Mouse (Mus musculus) thymus, adult 18-20 months (tissue): ENCODE measurements around the gene Itgb2l.
A peak's percentile ranks its signal among the peaks of the same experiment; 100 is the strongest.
"Not testable (repeated sequence)": the region's sequence is repeated elsewhere in the genome, so short reads cannot be mapped to it uniquely, and the experiment has no call there.

Source experiments
- DNase-seq, 2 experiments: peaks; one replicate each; pipeline ENCODE4 v3.0.0; 2022; ENCODE audit warnings: mixed read lengths in 2 of 2

Gene Itgb2l

DNA sequence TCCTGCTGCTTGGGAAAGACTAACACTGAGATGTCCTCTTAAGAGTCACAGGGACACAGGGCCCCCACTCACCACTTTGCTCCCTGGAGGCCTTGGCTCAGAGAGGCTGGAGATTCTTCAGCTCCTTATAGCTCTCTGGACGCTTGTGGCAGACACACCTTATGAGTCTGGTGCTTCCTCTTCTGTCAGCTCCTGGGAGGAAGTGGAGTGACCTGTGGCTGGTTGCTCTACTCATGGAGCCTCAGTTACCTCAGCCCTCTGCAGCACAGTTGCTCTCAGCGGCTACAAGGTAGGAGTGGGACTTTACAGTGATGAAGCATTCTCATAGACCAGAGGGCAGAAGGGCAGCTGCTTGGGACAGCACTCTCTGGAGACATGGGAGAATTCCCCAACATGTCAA is at the start of gene Itgb2l:
Itgb2l (minus strand) TSS at position 152 of the 400 bp plus-strand sequence.
- no peak for DNase-seq

DNA sequence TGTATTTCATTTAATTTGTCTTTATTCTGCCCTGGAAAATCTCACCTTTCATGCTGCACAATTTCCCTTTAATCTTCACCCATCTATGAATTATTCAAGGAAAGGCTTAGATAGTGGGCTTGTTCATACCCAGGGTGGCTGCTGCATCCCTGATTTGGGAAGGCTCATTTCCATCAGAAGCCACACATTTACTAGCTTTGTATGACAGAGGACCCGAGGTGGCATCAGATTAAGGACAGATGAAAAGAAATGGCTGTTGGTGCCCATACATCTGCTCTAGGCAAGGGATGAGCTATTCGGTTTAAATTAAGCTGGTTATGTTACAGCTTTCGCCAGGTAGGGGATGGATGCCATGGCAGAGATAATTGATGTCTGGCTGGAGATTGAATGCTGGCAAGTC is 48.1 kb upstream of the Itgb2l start:
- DNase-seq = no peak

DNA sequence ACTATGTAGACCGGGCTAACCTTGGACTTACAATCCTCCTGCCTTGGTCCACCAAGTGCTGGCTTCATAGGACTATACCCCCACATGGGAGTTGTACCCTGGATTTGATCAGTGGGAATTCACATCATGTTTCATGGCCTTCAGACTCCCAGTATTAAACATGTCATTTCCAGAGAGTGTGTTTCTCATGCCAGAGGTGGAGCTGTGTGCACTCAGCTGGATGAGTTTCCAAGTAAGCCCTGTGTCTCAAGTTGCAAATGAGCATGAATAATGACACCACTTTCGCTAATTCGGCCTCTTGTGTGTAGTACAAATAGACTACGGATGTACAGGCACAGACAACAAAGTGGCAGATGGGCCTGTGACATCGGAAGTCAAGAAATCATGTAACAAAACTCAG is 44.6 kb upstream of the Itgb2l start:
- no peak for DNase-seq

DNA sequence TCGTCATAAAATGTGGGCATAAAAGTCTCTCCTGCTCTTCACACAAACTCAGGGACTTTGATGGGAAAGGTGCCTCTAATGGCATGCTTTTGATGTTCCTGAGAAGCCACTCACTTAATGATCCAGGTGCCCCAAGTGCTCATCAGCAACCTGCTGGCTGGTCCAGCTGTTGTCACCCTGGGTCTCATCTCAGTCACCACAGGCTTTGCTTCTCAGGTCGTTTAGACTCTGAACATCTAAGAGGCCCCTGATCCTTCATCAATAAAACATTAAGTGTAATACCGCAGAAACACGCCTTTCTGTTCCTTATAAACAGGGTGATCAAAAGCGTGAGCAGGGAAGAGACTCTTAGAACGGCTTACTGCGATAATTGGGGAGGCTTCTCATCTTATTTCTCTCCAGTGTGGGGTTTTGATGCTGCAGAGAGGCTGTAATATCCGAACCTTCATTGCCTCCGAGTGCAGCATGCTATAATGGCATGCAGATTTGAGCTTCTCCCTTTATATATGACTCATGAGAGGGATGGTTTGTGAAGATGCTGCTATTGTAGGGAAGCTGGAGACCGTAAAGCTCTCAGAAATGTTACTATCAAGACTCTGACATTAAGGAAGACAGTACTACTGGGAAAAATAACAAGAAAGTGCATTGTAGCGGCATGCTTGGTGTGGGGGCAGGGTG is 43.7 kb upstream of the Itgb2l start:
- no peak for DNase-seq

DNA sequence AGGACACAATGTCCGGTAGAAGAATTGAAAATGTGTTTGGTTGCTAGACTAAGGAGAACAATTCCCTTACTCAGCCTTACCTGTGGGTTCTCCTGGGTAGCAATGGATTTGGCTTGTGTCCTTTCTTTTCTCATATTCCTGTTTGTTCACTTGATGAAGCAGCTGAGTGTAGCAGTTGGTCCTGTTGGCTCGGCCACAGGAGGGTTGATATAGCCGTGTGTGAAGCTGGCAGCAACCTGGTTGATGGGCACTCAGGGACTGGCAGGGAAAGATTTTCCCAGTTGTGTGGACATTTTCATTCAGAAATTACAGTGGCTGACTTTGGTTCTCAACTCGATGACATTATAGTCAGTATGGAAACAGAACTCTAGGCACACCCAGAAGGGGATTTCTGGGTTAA is 38.4 kb upstream of the Itgb2l start:
- no peak for DNase-seq

DNA sequence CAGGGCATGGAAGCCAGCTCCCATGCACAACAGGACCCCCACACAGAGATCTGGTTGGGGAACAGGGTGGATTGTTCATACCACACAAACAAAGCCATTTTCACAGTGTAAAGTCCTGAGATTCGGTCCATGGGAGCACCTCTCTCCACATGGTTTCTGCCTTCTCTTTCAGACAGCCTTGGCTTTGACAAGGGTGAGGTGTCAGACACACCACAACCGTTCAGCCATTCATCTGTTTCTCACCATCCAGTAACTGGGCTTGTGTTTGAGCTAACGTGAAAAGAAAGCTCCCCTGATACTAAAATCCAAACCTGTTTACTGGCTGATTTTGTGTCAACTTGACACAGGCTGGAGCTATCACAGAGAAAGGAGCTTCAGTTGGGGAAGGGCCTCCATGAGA is 30.8 kb upstream of the Itgb2l start:
- DNase-seq = no peak

DNA sequence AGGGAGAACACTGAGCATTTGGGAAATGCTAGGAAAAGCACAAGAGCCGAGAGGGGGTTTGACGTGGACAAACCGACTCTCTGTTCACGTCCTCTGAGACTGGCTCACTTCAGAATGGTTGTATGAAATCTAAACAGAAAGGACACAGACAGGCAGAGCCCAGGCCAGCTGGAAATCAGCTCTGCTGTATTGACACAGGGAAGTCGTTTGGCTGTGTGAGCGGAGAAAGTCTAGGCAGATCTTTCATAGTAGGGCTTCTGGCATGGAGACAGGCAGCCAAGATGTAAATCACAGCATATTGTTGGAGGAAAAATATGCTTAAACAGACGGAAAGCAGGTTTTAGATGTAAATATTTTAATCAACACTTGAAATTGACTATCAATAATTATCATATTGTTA is 29.4 kb upstream of the Itgb2l start:
- DNase-seq = no peak

DNA sequence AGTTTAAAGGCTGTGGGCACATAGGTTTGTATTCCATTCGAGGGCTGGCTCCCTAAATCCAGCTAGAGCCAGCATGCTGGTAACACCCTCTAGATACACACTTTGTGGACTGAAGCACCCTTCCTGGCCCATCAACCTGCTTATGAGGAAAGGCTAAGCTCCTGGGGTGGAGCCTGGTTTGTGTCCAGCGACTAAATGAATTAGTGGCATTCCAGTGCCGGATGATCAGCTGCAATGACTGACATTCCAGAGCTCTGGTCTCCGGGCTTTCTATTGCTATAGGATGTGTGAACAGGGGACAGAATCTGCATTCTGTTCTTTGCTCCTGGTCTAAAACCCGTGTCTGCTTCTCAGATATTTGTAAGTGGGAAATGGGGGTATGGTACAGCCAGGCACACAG is 28.9 kb upstream of the Itgb2l start:
- DNase-seq = no peak

DNA sequence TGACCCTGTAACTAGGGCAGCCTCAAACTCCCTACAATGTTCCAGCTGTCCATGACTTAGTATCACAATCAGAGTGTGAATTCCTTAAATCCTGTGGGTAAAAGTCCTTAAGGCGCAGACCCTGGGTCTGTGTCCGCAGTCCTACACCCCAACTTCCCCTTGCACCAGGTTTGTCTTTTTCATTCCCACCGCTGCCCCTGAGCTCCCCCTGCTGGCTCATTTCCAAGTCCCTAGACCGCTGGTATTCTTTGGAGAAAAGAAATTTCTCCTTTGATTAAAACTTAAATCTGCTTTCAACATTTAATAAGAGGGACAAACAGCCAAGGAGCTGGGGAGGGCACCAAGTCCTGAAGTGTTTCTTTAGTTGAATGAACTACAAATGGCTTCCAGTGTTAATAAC is 26.2 kb upstream of the Itgb2l start:
- DNase-seq = no peak

DNA sequence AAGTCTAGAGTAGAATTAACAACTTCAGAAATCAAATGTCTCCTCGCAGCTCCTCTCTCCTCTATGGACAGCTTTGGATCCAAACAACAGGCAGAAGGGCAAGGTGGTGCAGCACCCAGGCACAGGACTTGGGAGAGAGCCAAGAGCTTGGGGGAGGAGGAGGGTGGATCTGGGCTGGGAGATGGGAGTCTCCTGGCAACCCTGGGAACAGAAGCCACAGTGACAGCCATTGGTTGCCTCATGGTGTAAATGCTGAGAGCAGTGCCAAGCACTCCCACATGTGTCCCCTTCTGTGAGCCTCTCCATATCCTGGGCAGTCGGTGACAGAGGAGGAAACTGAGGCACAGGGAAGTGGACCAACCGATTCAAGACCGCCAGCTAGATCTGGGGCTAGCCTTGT is 25.3 kb upstream of the Itgb2l start:
- DNase-seq = no peak

DNA sequence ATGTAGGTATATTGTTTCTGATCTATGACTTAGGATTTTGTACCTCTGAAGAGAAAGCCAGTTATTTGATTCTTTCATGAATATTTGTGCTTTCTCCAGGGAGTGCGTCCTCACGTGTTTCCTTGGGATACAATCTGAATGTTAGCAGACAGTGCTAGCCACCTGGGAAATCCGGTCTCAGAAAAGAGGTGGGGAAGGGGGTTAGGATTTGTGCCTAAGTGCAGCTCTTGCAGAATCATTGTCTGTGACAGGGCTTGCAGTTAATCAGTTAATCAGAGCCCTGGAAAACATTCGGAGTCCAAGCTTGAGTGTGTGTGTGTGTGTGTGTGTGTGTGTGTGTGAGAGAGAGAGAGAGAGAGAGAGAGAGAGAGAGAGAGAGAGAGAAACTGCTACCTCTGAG is 24.6 kb upstream of the Itgb2l start:
- no peak for DNase-seq

DNA sequence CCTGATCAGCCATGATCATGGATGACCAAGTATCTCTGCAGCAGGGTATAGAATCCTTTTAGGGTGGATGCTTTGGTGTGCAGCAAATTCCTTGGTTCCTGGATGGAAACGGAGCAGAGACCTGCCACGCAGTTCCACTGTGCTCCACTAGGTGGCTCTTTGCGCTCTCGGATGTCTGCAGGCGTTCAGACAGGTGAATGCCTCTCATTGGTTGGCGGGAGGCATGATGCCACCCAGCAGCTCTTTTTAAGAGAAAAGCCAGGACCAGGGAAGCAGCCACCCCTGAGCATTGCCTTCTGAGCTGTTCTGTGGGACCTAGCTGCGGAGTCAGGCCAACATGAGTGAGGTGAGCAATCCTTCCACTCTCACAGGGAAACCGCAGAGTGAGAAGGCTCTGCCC is 24.0 kb upstream of the Itgb2l start, which contains the start of gene Pcp4:
Pcp4 (plus strand) TSS at position 162 of the 400 bp plus-strand sequence.
- DNase-seq = peak; percentile 11 to 18

DNA sequence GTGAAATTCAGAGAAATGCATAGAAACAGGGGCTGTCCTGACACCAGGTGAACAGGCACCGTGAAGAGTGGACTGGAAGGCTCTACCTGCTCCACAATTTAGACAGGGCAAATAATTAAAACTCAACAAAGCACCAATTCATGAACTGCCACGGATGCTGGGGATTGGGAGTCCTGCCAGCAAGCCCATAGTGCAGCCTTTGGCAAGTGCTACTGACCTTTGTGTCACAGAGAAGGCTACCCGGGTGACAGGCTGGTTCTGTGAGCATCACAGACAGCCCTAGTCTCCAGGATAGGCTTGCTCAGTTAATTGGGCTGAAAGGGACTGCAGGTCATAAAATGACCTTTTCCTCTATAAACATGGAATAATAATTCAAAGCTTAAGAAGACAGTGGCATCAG is 17.4 kb upstream of the Itgb2l start:
- DNase-seq = no peak

DNA sequence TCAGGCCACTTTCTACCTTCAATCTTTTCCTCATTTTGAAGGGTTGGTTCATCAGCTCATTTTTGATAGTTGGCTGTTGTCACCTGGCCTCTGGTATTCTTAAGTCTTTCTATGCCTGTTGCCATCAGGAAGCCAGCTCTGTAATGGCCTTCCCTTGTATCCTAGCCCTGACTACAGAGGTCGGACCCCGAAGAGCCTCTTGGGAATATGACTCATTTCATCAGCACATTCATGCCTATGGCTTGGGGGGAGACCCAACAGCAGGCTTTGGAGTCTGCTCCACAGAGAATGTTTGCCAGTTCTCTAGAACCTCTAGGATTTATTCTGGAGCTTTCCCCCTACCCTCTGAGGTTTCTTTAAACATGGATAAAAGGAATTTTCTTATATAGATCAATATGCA is 15.9 kb upstream of the Itgb2l start:
- DNase-seq = no peak

DNA sequence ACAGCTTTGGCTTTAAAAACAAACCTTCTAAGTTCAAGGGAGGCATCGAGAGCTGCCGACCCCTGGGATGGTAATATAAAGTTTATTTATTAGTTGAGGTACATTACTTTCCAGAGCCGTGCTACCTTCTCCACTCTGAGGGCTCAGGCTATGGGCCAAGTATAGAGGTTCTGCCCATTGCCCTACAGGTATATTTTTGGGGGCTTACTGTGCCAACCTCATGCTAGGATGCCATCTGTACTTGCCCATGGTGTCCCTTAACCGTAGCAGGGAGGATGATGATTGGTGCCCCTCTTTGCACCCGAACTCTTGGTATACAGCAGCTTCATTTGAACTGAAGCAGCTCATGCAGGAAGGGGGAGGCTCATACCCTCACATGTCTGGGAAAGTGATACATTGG is 14.2 kb upstream of the Itgb2l start:
- no peak for DNase-seq

DNA sequence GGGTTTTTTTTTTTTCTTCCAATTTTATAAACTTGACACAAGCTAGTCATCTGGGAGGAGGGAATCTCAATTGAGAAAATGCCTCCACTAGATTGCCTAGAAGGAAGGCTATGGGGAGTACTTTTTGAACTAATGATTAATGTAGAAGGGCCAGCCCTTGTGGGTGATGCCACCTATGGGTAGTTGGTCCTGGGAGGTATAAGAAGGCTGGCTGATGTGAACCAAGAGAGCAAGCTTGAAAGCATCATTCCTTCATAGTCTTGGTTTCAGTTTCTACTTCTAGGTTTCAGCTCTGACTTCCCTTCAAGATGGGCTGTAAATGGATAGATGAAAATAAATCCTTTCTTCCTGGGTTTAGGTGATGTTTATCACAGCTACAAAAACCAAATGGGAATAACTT is 10.7 kb upstream of the Itgb2l start:
- no peak for DNase-seq

DNA sequence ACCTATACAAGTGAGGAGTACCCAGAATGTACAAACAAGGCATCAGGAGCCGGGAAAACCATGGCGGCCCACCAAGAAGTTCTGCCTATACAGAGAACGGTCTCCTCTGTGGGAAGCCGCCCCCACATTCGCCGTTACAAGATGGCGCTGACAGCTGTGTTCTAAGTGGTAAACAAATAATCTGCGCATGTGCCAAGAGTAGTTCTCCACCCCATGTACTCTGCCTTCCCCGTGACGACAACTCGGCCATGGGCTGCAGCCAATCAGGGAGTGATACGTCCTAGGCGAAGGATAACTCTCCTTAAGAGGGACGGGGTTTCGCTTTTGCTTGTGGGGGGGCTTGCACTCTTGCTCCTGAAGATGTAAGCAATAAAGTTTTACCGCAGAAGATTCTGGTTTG is 7.5 kb upstream of the Itgb2l start:
- DNase-seq = not testable (repeated sequence)

DNA sequence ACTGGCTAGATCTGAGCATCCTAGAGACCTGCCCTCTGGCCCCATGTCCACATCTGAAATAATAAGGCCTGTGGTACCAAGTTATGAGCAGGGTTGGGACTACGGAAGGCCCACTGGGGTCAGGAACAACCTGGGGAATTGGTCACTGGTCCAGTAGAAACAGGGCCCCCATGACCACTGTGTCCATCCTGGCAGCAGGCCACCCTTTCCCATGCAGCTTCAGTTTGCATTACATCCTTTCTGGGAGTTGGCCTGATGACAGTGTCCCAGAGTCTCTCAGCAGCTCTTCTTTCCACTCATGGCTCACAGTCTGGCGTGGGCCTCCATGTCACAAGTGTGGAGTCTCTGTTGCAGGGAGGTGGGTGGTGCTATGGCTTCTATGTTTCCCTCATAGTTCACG is 1.6 kb downstream of the Itgb2l start:
- DNase-seq = no peak

DNA sequence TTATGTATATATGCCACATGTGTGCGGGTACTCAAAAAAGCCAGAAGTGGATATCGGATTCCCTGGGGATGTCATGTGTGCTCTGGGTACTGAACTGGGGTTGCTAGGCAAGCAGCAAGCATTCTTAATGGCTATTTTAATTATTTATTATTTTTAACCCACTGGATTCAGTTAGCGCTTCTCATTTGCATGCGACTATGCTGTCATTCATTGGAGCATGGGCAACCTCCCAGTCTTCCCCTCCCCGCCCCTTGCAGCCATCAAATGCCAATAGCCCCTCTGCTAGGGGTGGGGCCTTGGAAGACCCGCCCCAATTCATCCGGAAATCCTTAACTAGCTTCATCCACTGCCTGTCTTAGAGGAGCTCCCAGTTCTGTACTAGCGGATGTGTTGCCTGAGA is 2.5 kb downstream of the Itgb2l start:
- no peak for DNase-seq

DNA sequence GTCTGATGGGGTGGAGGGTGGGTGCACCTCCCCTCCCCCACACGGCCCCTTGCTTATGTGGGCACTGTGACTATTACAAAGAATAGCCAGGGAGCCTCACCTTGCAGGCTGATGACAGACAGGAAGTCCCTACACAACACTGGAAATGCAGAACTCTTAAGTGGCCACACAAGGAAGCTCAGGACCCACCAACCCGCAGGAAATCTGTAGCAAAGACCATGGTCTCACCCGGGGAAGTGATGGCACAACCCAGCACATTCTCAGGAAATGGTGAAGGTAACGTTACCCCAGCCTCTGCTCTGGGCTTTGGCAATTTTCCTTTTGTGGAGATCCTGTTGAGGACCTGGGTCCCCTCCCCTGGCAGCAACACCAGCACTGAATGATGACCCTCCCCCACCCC is 3.7 kb downstream of the Itgb2l start:
- DNase-seq = no peak

DNA sequence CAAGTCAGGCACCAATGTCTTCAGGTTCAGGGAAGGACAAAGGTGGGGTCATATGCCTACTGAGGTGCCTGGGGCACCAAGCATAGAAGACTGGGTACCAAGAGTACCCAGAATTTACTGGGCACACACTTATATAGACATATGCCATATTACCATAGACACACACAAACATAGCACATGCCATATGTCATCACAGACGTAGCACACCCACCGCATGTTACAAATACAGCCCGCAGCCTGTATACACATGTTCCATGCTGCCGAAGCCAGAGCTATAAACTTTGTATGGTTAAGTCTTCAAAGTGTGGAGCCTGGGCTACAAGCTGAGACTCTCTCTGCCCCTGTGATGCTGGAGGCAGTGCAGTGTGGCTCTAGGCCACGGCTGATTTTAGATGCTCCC is 4.5 kb downstream of the Itgb2l start:
- no peak for DNase-seq

DNA sequence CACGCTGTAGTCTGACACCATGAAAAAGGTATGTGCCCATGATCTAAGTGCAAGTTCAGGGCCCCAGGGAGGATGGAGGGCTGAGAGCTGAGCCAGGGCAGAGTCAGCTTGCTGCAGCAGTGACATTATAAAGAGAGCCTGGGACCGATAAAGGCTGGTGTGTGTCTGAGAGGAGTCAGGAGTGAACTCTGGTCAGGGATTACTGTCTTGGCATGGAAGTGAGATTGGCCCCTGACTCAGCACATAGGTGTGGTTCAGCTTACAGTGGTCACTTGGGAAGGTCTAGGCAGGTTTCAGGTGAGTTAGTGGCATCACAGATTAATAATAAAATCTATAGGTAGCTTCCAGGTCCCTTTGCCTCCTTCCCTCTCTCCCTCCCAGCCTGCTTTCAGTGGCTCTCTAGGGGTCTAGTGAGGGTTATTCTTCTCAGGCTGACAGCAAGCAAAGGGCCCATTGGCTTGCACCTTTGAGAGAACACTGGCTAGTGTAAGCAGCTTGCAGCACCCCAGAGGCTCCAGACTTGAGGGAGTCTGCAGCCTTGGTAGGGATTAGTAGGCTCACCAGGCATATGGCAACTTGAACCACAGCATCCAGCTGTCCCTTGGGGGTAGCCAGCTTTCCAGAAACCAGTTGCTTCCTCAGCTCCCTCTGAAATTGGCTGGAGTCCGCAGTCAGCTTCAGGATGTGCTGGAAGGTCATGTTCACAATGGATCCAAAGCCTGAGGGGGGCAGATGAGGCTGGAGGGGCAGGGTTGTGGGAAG is 9.2 kb downstream of the Itgb2l start:
- DNase-seq = peak in 1 of 2 experiments; percentile 1

DNA sequence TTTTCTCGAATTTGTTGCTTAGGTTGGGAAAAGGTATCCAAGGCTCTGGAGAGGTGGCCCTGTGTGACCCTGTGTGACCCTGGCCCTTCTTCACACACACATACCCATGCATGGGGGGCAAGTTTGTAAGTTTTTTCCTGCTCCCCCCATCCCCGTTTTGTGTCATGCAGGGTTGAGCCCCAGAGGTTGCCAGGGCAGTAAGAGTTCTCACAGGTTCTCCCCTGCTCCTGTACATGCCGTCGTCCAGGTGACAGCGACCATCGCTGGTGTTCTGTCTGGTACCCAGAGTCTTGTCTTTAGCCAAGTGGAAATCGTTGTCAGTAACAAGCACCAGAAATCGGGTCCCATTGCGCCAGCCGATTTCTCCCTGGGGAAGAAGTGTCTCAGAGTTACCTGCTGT is 10.2 kb downstream of the Itgb2l start:
- peak in 1 of 2 experiments; percentile 0 for DNase-seq

DNA sequence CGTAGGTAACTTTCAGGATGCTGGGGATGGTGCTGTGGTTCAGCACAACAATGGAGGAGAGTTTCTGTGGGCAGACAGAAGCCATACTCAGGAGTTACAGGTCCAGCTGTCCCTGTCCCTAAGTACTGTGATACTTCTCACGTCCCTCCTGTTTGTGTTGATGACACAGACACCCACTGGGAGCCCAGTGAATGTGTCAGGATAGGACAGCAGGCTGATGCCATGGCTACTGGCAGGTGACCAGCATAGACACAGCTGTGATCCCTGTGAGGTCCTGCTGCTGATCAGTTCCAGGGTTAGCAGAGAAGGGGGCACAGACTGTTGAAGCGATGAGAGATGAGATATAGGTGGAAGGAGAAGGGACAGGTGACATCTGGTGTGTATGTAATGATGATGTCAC is 14.4 kb downstream of the Itgb2l start:
- DNase-seq = peak in 1 of 2 experiments; percentile 0

DNA sequence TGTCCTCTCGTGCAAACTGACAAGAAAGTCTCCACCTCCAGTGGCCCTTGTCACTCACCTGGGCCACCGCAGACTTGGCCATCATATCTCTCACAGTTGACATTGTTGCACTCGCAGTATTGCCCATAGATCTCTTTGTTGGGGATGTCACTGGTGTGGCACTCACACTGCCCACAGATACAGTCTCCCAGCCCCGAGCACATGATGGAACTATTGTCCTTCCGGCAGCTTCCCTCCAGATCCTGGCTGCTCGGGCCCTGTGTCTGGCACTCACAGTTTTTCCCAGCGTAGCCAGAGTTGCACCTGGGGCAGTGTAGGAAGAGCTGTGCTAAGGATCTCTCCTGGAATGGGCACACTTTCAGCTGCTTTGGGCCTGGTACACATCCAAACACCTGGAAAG is 16.7 kb downstream of the Itgb2l start:
- no peak for DNase-seq
